Comparison of ENCODE assay signal across 1 mouse cellular context in the genomic region with DNA sequence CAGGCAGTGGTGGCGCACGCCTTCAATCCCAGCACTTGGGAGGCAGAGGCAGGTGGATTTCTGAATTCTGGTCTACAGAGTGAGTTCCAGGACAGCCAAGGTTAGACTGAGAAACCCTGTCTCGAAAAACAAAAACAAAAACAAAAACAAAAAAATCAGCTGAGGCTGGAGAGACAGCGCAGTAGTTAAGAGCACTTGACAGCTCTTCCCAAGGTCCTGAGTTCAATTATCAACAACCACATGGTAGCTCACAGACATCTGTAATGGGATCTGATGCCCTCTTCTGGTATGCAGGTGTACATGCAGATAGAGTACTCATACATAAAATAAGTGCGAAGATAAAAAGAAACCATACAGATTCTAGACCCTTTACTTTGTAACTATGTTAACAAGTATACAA.
TF ChIP-seq lines count a peak whose summit lies in the region.

No protein-coding gene starts in this region.

TF ChIP-seq in MEL, 35 proteins besides CTCF, POLR2A, EP300 and RAD21 (continued from another document):
- TF ChIP-seq MYB (IDR thresholded peaks at IDR 0.05; ENCODE audit: low read depth, low read length), result no peak
- TF ChIP-seq NELFE (IDR thresholded peaks at IDR 0.05; ENCODE audit: low read depth, low read length), result no peak
- no peak for TF ChIP-seq MAZ (IDR thresholded peaks at IDR 0.05; ENCODE audit: low read depth, low read length)
- no peak for TF ChIP-seq MAFK (IDR thresholded peaks at IDR 0.05; ENCODE audit: borderline replicate concordance, low read depth, low read length)
- TF ChIP-seq UBTF (IDR thresholded peaks at IDR 0.05; ENCODE audit: borderline replicate concordance, insufficient read depth, low read depth, low read length), result no peak
- peak; percentile 65 for TF ChIP-seq MAX (IDR thresholded peaks at IDR 0.05; ENCODE audit: low read length)
- 0 out of 2 replicates have a peak, but pooled peaks have one; percentile 25 for TF ChIP-seq ETS1 (IDR thresholded peaks at IDR 0.05; ENCODE audit: low read depth, low read length)
